Mouse (Mus musculus) hindbrain, embryonic 11.5 days (tissue): ENCODE data around the gene Rbm4. TPM values are rescaled to one million over a fixed set of nuclear protein-coding genes. Genes with fewer than 3 reads are reported as not detected.
"Not testable (repeated sequence)": the region's sequence is repeated elsewhere in the genome, so short reads cannot be mapped to it uniquely, and the experiment has no call there.

ENCODE experiments used
- ATAC-seq: fragments of 200-750 bp; cut with Nextera tagmentation; 2 replicates; pipeline ENCODE4 v1.8.0; 2017; ENCODE audit warnings: mild to moderate bottlenecking, moderate TSS enrichment, moderate library complexity; ENCODE audit not compliant: low FRiP score
- DNase-seq: peaks from one replicate; pipeline ENCODE4 v3.0.0-alpha.2; 2015; ENCODE audit warnings: low spot score
- H3K27ac ChIP-seq: fragments of 300-500 bp; sonication (generic); 2 replicates; pipeline ENCODE4 v1.5.1; 2014; ENCODE audit warnings: mild to moderate bottlenecking, low read depth, low read length
- H3K27me3 ChIP-seq: fragments of 300-500 bp; sonication (generic); 2 replicates; pipeline ENCODE4 v1.6.1; 2014; ENCODE audit warnings: mild to moderate bottlenecking, low read length, moderate library complexity, mixed read lengths; ENCODE audit not compliant: control insufficient read depth, insufficient read depth
- H3K36me3 ChIP-seq: fragments of 300-500 bp; sonication (generic); 2 replicates; pipeline ENCODE4 v1.6.1; 2014; ENCODE audit warnings: mild to moderate bottlenecking, low read length, moderate library complexity, mixed read lengths; ENCODE audit not compliant: control insufficient read depth, insufficient read depth
- H3K4me1 ChIP-seq: fragments of 300-500 bp; sonication (generic); replicated peaks from 2 replicates; pipeline ENCODE4 v1.6.1; 2014; ENCODE audit warnings: low read length, mixed read lengths; ENCODE audit not compliant: control insufficient read depth, insufficient read depth
- H3K4me2 ChIP-seq: fragments of 300-500 bp; sonication (generic); replicated peaks from 2 replicates; pipeline ENCODE4 v1.6.1; 2014; ENCODE audit warnings: mild to moderate bottlenecking, low read depth, low read length
- H3K4me3 ChIP-seq: fragments of 300-500 bp; sonication (generic); 2 replicates; pipeline ENCODE4 v1.5.1; 2014; ENCODE audit warnings: low read depth, low read length
- H3K9ac ChIP-seq: fragments of 300-500 bp; sonication (generic); 2 replicates; pipeline ENCODE4 v1.6.1; 2014; ENCODE audit warnings: low read depth, low read length
- H3K9me3 ChIP-seq: fragments of 300-500 bp; sonication (generic); 2 replicates; pipeline ENCODE4 v1.6.1; 2016; ENCODE audit warnings: low read length; ENCODE audit not compliant: control insufficient read depth
- WGBS: fragments of 180-500 bp; shearing (Covaris S2); extraction: QIAGEN DNeasy Blood & Tissue Kit; methylation state at CpG from one replicate; pipeline ENCODE4 v1.1.7; 2014; 5-methylcytosine and 5-hydroxymethylcytosine counted together
- polyA plus RNA-seq: library from polyadenylated mRNA; unstranded; fragments of >200 nt; fragmentation: Nextera tagmentation; extraction: Ambion mirVana; gene quantifications from 2 replicates; pipeline ENCODE4 v1.2.1, GENCODE M21; 2014

Gene Rbm4
- polyA plus RNA-seq, 1 experiment from 2014 or later, result 107 TPM

- no peak overlapping the region for H3K4me2 ChIP-seq
- peaks cover 10% of the 10 kb centered on the region for H3K36me3 ChIP-seq
Measured at GRCm38 (mm10) chr19:4782891-4783290, 10.8 kb downstream of the Rbm4 start.

GRCm38 (mm10) chr19:4772785-4773184 is 20.9 kb downstream of the Rbm4 start:
- Histone ChIP-seq H3K9ac (no peak overlapping the region), H3K4me1 (no peaks in the 10 kb centered on the region), H3K27ac (no peak overlapping the region), H3K36me3 (no peaks in the 10 kb centered on the region), H3K4me2 (no peak overlapping the region), H3K4me3 (no peak overlapping the region), H3K27me3 (no peaks in the 10 kb centered on the region), H3K9me3 (no peaks in the 10 kb centered on the region)
- 84% methylated on average over 3 of the region's 3 CpGs for WGBS
- no peak for ATAC-seq
- DNase-seq, result no peak

More at GRCm38 (mm10) chr19:4782891-4783290, 10.8 kb downstream of the Rbm4 start:
- H3K27me3 ChIP-seq, result no peaks in the 10 kb centered on the region
- WGBS, result 92% methylated on average over 2 of the region's 2 CpGs
- no peaks in the 10 kb centered on the region for H3K9me3 ChIP-seq
- H3K9ac ChIP-seq, result no peak overlapping the region
- DNase-seq (no peak), ATAC-seq (no peak)
- no peaks in the 10 kb centered on the region for H3K4me1 ChIP-seq
- H3K27ac ChIP-seq, result no peak overlapping the region
- no peak overlapping the region for H3K4me3 ChIP-seq

- Histone ChIP-seq H3K27me3 (no peaks in the 10 kb centered on the region), H3K4me2 (no peak overlapping the region), H3K27ac (no peak overlapping the region), H3K9ac (no peak overlapping the region), H3K36me3 (no peaks in the 10 kb centered on the region), H3K4me3 (no peak overlapping the region), H3K4me1 (no peaks in the 10 kb centered on the region), H3K9me3 (no peaks in the 10 kb centered on the region)
- ATAC-seq (no peak), DNase-seq (no peak)
- WGBS, result 90% methylated on average over 8 of the region's 12 CpGs
Measured at GRCm38 (mm10) chr19:4767507-4768148, 26.1 kb downstream of the Rbm4 start.

GRCm38 (mm10) chr19:4762876-4763275 is 30.8 kb downstream of the Rbm4 start:
- no peak overlapping the region for H3K9ac ChIP-seq
- WGBS, result 76% methylated on average over 1 of the region's 1 CpGs
- H3K36me3 ChIP-seq, result peaks cover 3% of the 10 kb centered on the region; the same call in 1 of the 2 replicates
- ATAC-seq, result no peak
- H3K27ac ChIP-seq, result no peak overlapping the region
- H3K27me3 ChIP-seq, result no peaks in the 10 kb centered on the region
- no peaks in the 10 kb centered on the region for H3K9me3 ChIP-seq
- H3K4me3 ChIP-seq, result no peak overlapping the region
- no peak for DNase-seq
- H3K4me1 ChIP-seq, result no peaks in the 10 kb centered on the region
- no peak overlapping the region for H3K4me2 ChIP-seq

GRCm38 (mm10) chr19:4760544-4760943 is 33.2 kb downstream of the Rbm4 start:
- H3K36me3 ChIP-seq, DNase-seq: not testable (repeated sequence)

GRCm38 (mm10) chr19:4756921-4757320 is 36.8 kb downstream of the Rbm4 start:
- peak overlapping the region; percentile 86 for H3K9ac ChIP-seq
- H3K27me3 ChIP-seq, result no peaks in the 10 kb centered on the region
- peak overlapping the region; percentile 68 for H3K4me3 ChIP-seq
- peaks cover 2% of the 10 kb centered on the region; the same call in 1 of the 2 replicates for H3K36me3 ChIP-seq
- 10% methylated on average over 9 of the region's 9 CpGs for WGBS
- H3K4me1 ChIP-seq, result peaks cover 3% of the 10 kb centered on the region; the same call in 1 of the 2 replicates
- DNase-seq (no peak), ATAC-seq (no peak)
- H3K27ac ChIP-seq, result peak overlapping the region; percentile 97
- H3K4me2 ChIP-seq, result peak overlapping the region; percentile 67
- no peaks in the 10 kb centered on the region for H3K9me3 ChIP-seq

More at GRCm38 (mm10) chr19:4760544-4760943, 33.2 kb downstream of the Rbm4 start:
- H3K9me3 ChIP-seq, ATAC-seq, H3K4me2 ChIP-seq, H3K27me3 ChIP-seq, H3K4me1 ChIP-seq, H3K9ac ChIP-seq, H3K27ac ChIP-seq, H3K4me3 ChIP-seq: not testable (repeated sequence)
- 94% methylated on average over 8 of the region's 8 CpGs for WGBS

- Histone ChIP-seq H3K4me3 (peak within 1 kb of the TSS; percentile 68), H3K27me3 (no peaks in the 10 kb centered on the region), H3K27ac (peak within 1 kb of the TSS; percentile 97), H3K4me2 (peak within 1 kb of the TSS; percentile 67), H3K9me3 (no peaks in the 10 kb centered on the region), H3K36me3 (no peaks in the 10 kb centered on the region), H3K9ac (peak within 1 kb of the TSS; percentile 86), H3K4me1 (peaks cover 3% of the 10 kb centered on the region; the same call in 1 of the 2 replicates)
- ATAC-seq (peak; percentile 97), DNase-seq (peak; percentile 100)
- under 1% methylated on average over 65 of the region's 65 CpGs for WGBS
Measured at GRCm38 (mm10) chr19:4756193-4756911, 37.3 kb downstream of the Rbm4 start, which contains the start of gene Rbm4b. TSS of gene Rbm4b (plus strand) at chr19:4756497.

- no peaks in the 10 kb centered on the region for H3K27me3 ChIP-seq
- no peaks in the 10 kb centered on the region for H3K9me3 ChIP-seq
- H3K4me3 ChIP-seq, result peak overlapping the region; percentile 68
- peak overlapping the region; percentile 64 for H3K9ac ChIP-seq
- H3K4me1 ChIP-seq, result peaks cover 3% of the 10 kb centered on the region; the same call in 1 of the 2 replicates
- peak overlapping the region; percentile 97 for H3K27ac ChIP-seq
- peak; percentile 83 for ATAC-seq
- WGBS, result under 1% methylated on average over 10 of the region's 10 CpGs
- no peaks in the 10 kb centered on the region for H3K36me3 ChIP-seq
- peak overlapping the region; percentile 62 for H3K4me2 ChIP-seq
- peak; percentile 92 for DNase-seq
Measured at GRCm38 (mm10) chr19:4755565-4756192, 38.0 kb downstream of the Rbm4 start.
